ENCODE assay signal across 8 mouse cellular contexts in the genomic region with DNA sequence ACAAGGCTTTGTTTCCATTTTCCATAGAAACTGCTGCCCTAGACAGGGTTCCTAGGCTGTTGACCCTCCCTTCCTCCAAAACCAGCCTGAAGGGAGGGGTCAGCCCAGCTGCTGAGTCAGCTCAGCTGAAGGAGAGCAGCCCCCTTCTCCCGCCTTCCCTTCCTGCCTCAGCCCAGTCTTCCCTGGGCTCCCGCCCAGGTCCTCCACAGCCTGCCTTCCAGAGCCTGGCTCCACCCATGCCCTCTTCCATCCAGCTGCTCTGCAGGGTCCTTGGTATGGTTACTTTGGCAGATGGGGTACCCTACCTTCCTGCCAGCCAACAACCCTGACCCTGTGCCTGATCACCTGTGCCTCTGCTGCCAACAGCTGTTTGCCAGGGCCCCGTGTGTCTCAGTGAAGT. TPM values are rescaled to one million over a fixed set of nuclear protein-coding genes. Genes with fewer than 3 reads are reported as not detected.
DNase-seq lines count a peak whose midpoint lies in the region; ATAC-seq lines count a peak whose summit lies in the region.

No protein-coding gene starts in this region.

- H3K27me3 ChIP-seq in kidney, embryonic 14.5 days (ENCODE audit: control insufficient read depth, insufficient read depth, low read length), result no peaks in the 10 kb centered on the region
- H3K27me3 ChIP-seq in embryonic facial prominence, embryonic 13.5 days, result no peaks in the 10 kb centered on the region
- H3K27me3 ChIP-seq in heart, embryonic 14.5 days (ENCODE audit: control insufficient read depth, insufficient read depth, low read length), result no peaks in the 10 kb centered on the region
- peaks cover 15% of the 10 kb centered on the region for H3K27me3 ChIP-seq in liver, embryonic 12.5 days (replicated peaks)

- H3K36me3 ChIP-seq in kidney, embryonic 14.5 days (ENCODE audit: control insufficient read depth, insufficient read depth, low read length), result peaks cover 38% of the 10 kb centered on the region
- peaks cover 37% of the 10 kb centered on the region for H3K36me3 ChIP-seq in embryonic facial prominence, embryonic 13.5 days
- H3K36me3 ChIP-seq in heart, embryonic 14.5 days (ENCODE audit: control insufficient read depth, insufficient read depth, low read length), result peaks cover 38% of the 10 kb centered on the region
- H3K36me3 ChIP-seq in liver, embryonic 12.5 days, result peaks cover 26% of the 10 kb centered on the region

- no peaks in the 10 kb centered on the region for H3K4me1 ChIP-seq in kidney, embryonic 14.5 days (ENCODE audit: control insufficient read depth, insufficient read depth, low read length)
- peaks cover 36% of the 10 kb centered on the region for H3K4me1 ChIP-seq in embryonic facial prominence, embryonic 13.5 days
- H3K4me1 ChIP-seq in heart, embryonic 14.5 days (ENCODE audit: control insufficient read depth in 2 of 2, insufficient read depth in 2 of 2, low read length in 2 of 2), result peaks cover 10 to 12% of the 10 kb centered on the region in 2 experiments; a peak in 3 of 4 replicates
- H3K4me1 ChIP-seq in liver, embryonic 12.5 days, result peaks cover 31% of the 10 kb centered on the region

- H3K4me2 ChIP-seq in kidney, embryonic 14.5 days (replicated peaks; ENCODE audit: low read depth, low read length), result no peak overlapping the region
- peak overlapping the region; percentile 38 for H3K4me2 ChIP-seq in embryonic facial prominence, embryonic 13.5 days
- no peak overlapping the region for H3K4me2 ChIP-seq in heart, embryonic 14.5 days (ENCODE audit: low read length)
- H3K4me2 ChIP-seq in liver, embryonic 12.5 days, result no peak overlapping the region

- peak; percentile 76 for ATAC-seq in kidney, embryonic 14.5 days (ENCODE audit: low FRiP score, low TSS enrichment)
- ATAC-seq in embryonic facial prominence, embryonic 13.5 days (ENCODE audit: insufficient number of reproducible peaks, insufficient read depth, low FRiP score, low TSS enrichment, low read depth), result peak; percentile 81
- ATAC-seq in heart, embryonic 14.5 days (ENCODE audit: insufficient number of reproducible peaks, insufficient read depth, low FRiP score, low read depth), result peak; percentile 77
- ATAC-seq in liver, embryonic 12.5 days, result peak; percentile 38; the same call in 1 of the 2 replicates

- DNase-seq in kidney, postnatal 25 days, result no peak
- no peak for DNase-seq in B cell, adult 2 months
- no peak for DNase-seq in thymus, postnatal 0 days (ENCODE audit: low spot score)
- no peak for DNase-seq in adrenal gland, adult (ENCODE audit: inconsistent age in 2 of 2, low spot score in 1 of 2)

- 25% methylated on average over 3 of the region's 3 CpGs for WGBS in kidney, embryonic 14.5 days
- 16% methylated on average over 3 of the region's 3 CpGs for WGBS in embryonic facial prominence, embryonic 13.5 days
- 42% methylated on average over 3 of the region's 3 CpGs for WGBS in heart, embryonic 14.5 days
- WGBS in liver, embryonic 12.5 days (ENCODE audit: insufficient replicate concordance), result 33% methylated on average over 3 of the region's 3 CpGs

- H3K9ac ChIP-seq in kidney, embryonic 14.5 days (ENCODE audit: low read depth, low read length), result no peak overlapping the region
- H3K9ac ChIP-seq in embryonic facial prominence, embryonic 13.5 days, result peak overlapping the region; percentile 44; the same call in 1 of the 2 replicates
- H3K9ac ChIP-seq in heart, embryonic 14.5 days (ENCODE audit: low read length), result no peak overlapping the region
- H3K9ac ChIP-seq in liver, embryonic 12.5 days, result no peak overlapping the region

- peak overlapping the region; percentile 44; the same call in 1 of the 2 replicates for H3K27ac ChIP-seq in kidney, embryonic 14.5 days (ENCODE audit: low read depth, low read length)
- peak overlapping the region; percentile 95 for H3K27ac ChIP-seq in embryonic facial prominence, embryonic 13.5 days
- H3K27ac ChIP-seq in heart, embryonic 14.5 days (replicated peaks in 1 of 2; ENCODE audit: control insufficient read depth in 1 of 2, insufficient read depth in 1 of 2, low read depth in 2 of 2, low read length in 2 of 2), result peak overlapping the region; percentile 12 to 58; a peak in 3 of 4 replicates
- no peak overlapping the region for H3K27ac ChIP-seq in liver, embryonic 12.5 days

- H3K9me3 ChIP-seq in kidney, embryonic 14.5 days (ENCODE audit: control insufficient read depth, low read length), result no peaks in the 10 kb centered on the region
- H3K9me3 ChIP-seq in embryonic facial prominence, embryonic 13.5 days, result no peaks in the 10 kb centered on the region
- H3K9me3 ChIP-seq in heart, embryonic 14.5 days (ENCODE audit: control insufficient read depth, low read length), result no peaks in the 10 kb centered on the region
- H3K9me3 ChIP-seq in liver, embryonic 12.5 days (replicated peaks), result no peaks in the 10 kb centered on the region

- no peak overlapping the region for H3K4me3 ChIP-seq in kidney, embryonic 14.5 days (ENCODE audit: low read length)
- H3K4me3 ChIP-seq in embryonic facial prominence, embryonic 13.5 days, result no peak overlapping the region
- no peak overlapping the region for H3K4me3 ChIP-seq in heart, embryonic 14.5 days (ENCODE audit: control insufficient read depth in 1 of 2, insufficient read depth in 1 of 2, low read depth in 1 of 2, low read length in 2 of 2)
- no peak overlapping the region for H3K4me3 ChIP-seq in liver, embryonic 12.5 days

RNA-seq across cellular contexts. Expression of gene Mmp14, which starts 11.8 kb away (rescaled TPM):
- polyA plus RNA-seq in kidney, embryonic 14.5 days (2014; fragmentation: Nextera tagmentation; extraction: Ambion mirVana), result 101 and 167 TPM in 2 replicates
- 202 and 208 TPM in 2 replicates for polyA plus RNA-seq in embryonic facial prominence, embryonic 13.5 days (2015; fragmentation: Nextera tagmentation; extraction: Ambion mirVana)
- polyA plus RNA-seq in heart, embryonic 14.5 days (2014; fragmentation: Nextera tagmentation; extraction: Ambion mirVana), result 100 and 115 TPM in 2 replicates
- 36.7 and 38.2 TPM in 2 replicates for polyA plus RNA-seq in liver, embryonic 12.5 days (2016; fragmentation: Nextera tagmentation; extraction: Ambion mirVana)
- 35.6 and 36.1 TPM in 2 replicates for polyA plus RNA-seq in thymus, postnatal 0 days (2015; fragmentation: Nextera tagmentation; extraction: Ambion mirVana)

RNA-seq across cellular contexts. Expression of gene Mrpl52, which starts 16.5 kb away (rescaled TPM):
- polyA plus RNA-seq in kidney, embryonic 14.5 days (2014; fragmentation: Nextera tagmentation; extraction: Ambion mirVana), result 269 and 360 TPM in 2 replicates
- 203 and 286 TPM in 2 replicates for polyA plus RNA-seq in embryonic facial prominence, embryonic 13.5 days (2015; fragmentation: Nextera tagmentation; extraction: Ambion mirVana)
- 266 and 307 TPM in 2 replicates for polyA plus RNA-seq in heart, embryonic 14.5 days (2014; fragmentation: Nextera tagmentation; extraction: Ambion mirVana)
- polyA plus RNA-seq in liver, embryonic 12.5 days (2016; fragmentation: Nextera tagmentation; extraction: Ambion mirVana), result 269 and 282 TPM in 2 replicates
- polyA plus RNA-seq in thymus, postnatal 0 days (2015; fragmentation: Nextera tagmentation; extraction: Ambion mirVana), result 297 and 318 TPM in 2 replicates

RNA-seq across cellular contexts. Expression of gene Lrp10, which starts 20.7 kb away (rescaled TPM):
- 32.0 and 47.0 TPM in 2 replicates for polyA plus RNA-seq in kidney, embryonic 14.5 days (2014; fragmentation: Nextera tagmentation; extraction: Ambion mirVana)
- polyA plus RNA-seq in embryonic facial prominence, embryonic 13.5 days (2015; fragmentation: Nextera tagmentation; extraction: Ambion mirVana), result 29.7 and 33.1 TPM in 2 replicates
- 40.6 and 47.8 TPM in 2 replicates for polyA plus RNA-seq in heart, embryonic 14.5 days (2014; fragmentation: Nextera tagmentation; extraction: Ambion mirVana)
- 31.2 and 32.9 TPM in 2 replicates for polyA plus RNA-seq in liver, embryonic 12.5 days (2016; fragmentation: Nextera tagmentation; extraction: Ambion mirVana)
- polyA plus RNA-seq in thymus, postnatal 0 days (2015; fragmentation: Nextera tagmentation; extraction: Ambion mirVana), result 88.3 and 93.7 TPM in 2 replicates

RNA-seq across cellular contexts. Expression of gene Slc7a7, which starts 25.6 kb away (rescaled TPM):
- polyA plus RNA-seq in kidney, embryonic 14.5 days (2014; fragmentation: Nextera tagmentation; extraction: Ambion mirVana), result 6.9 and 9.6 TPM in 2 replicates
- polyA plus RNA-seq in embryonic facial prominence, embryonic 13.5 days (2015; fragmentation: Nextera tagmentation; extraction: Ambion mirVana), result 4.5 and 6.2 TPM in 2 replicates
- 10.0 and 10.9 TPM in 2 replicates for polyA plus RNA-seq in heart, embryonic 14.5 days (2014; fragmentation: Nextera tagmentation; extraction: Ambion mirVana)
- polyA plus RNA-seq in liver, embryonic 12.5 days (2016; fragmentation: Nextera tagmentation; extraction: Ambion mirVana), result 8.4 and 8.5 TPM in 2 replicates
- polyA plus RNA-seq in thymus, postnatal 0 days (2015; fragmentation: Nextera tagmentation; extraction: Ambion mirVana), result 6.5 and 8.1 TPM in 2 replicates

RNA-seq across cellular contexts. Expression of gene Rem2, which starts 32.7 kb away (rescaled TPM):
- 6.1 and 6.9 TPM in 2 replicates for polyA plus RNA-seq in kidney, embryonic 14.5 days (2014; fragmentation: Nextera tagmentation; extraction: Ambion mirVana)
- 2.1 and 3.6 TPM in 2 replicates for polyA plus RNA-seq in embryonic facial prominence, embryonic 13.5 days (2015; fragmentation: Nextera tagmentation; extraction: Ambion mirVana)
- polyA plus RNA-seq in heart, embryonic 14.5 days (2014; fragmentation: Nextera tagmentation; extraction: Ambion mirVana), result 1.4 TPM in 2 replicates
- 0.19 and 0.39 TPM in 2 replicates for polyA plus RNA-seq in liver, embryonic 12.5 days (2016; fragmentation: Nextera tagmentation; extraction: Ambion mirVana)
- 1.1 and 2.1 TPM in 2 replicates for polyA plus RNA-seq in thymus, postnatal 0 days (2015; fragmentation: Nextera tagmentation; extraction: Ambion mirVana)
